In the genomic region with DNA sequence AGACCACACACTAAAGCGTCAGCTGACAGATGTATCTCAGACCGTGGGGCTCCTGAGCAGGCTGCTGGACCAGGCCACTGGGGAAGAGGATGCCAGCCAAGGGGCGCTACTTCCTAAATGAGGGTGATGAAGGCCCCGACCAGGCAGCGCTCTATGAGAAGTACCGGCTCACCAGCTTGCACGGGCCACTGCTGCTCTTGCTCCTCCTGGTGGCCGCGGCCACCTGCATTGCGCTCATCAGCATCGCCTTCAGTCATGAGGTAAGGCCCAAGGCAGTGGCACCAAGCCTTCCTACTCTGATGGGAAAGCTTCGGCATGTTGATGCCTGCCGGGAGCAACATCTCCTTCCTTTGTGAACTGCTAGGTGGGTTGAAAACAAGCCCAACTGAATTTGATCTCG, we compare ENCODE assay signal across 11 mouse cellular contexts. TPM values are rescaled to one million over a fixed set of nuclear protein-coding genes. Genes with fewer than 3 reads are reported as not detected.
DNase-seq lines count a peak whose midpoint lies in the region; ATAC-seq and TF ChIP-seq lines count a peak whose summit lies in the region.
"Had no signal": no experiment of that assay in that cellular context is flagged by ENCODE, and none has a peak within 500 bp of the region (broad histone marks: within the 10 kb centered on the region; RNA-seq: fewer than 3 reads in every experiment).

No protein-coding gene starts in this region.

- no peak overlapping the region for H3K4me3 ChIP-seq in lung, adult 2 months (replicated peaks; ENCODE audit: extremely low read depth, low read depth, low read length)
- H3K4me3 ChIP-seq: heart, embryonic 15.5 days; midbrain, embryonic 13.5 days had no signal

- ATAC-seq in CD4-positive, CD25-positive, alpha-beta regulatory T cell, adult 4 months: no peak
- ATAC-seq in inflammation-experienced regulatory T-cells, adult 6 months: no peak
- ATAC-seq: midbrain, embryonic 13.5 days had no signal

- 62% methylated on average over 14 of the region's 14 CpGs for WGBS in lung, adult 2 months

- TF ChIP-seq CTCF in lung, adult 2 months (IDR thresholded peaks at IDR 0.05; ENCODE audit: insufficient read depth, low read length): peak; percentile 40; the same call in 1 of the 2 replicates

- no peak for TF ChIP-seq POLR2A in lung, adult 2 months (IDR thresholded peaks at IDR 0.05; ENCODE audit: borderline replicate concordance, extremely low read depth, low read depth, low read length)

- DNase-seq in CD4-positive, CD25-positive, alpha-beta regulatory T cell, adult 2 months (ENCODE audit: low read depth, low spot score): peak; percentile 68
- no peak for DNase-seq in lung, adult 2 months
- DNase-seq in lung, postnatal 25 days (ENCODE audit: low spot score): no peak
- DNase-seq in induced T-regulatory cell, adult 2 months (ENCODE audit: low read depth): peak; percentile 49
- DNase-seq in retina, embryonic 14.5 days (ENCODE audit: low spot score): peak; percentile 43
- DNase-seq in layer of hippocampus, adult 9-10 months (ENCODE audit: low spot score): no peak
- DNase-seq: layer of hippocampus, postnatal 36 days had no signal

- H3K4me1 ChIP-seq in lung, adult 2 months (ENCODE audit: control insufficient read depth, insufficient read depth, low read length): no peaks in the 10 kb centered on the region; the same call in 1 of the 2 replicates

RNA-seq across cellular contexts. Expression of a gene that starts 34.3 kb away (rescaled TPM):
- 100 to 1,000 TPM in 1 of 2 experiments, 10 to 100 TPM in 1; 79.4 to 143 TPM for polyA plus RNA-seq in CD4-positive, CD25-positive, alpha-beta regulatory T cell, adult 4 months (2017; shearing (Covaris generic))
- 57.0 and 60.0 TPM in 2 replicates for polyA plus RNA-seq in lung, adult 2 months (2012; rRNA removed)
- polyA plus RNA-seq in inflammation-experienced regulatory T-cells, adult 6 months (2017; shearing (Covaris generic)): 100 to 1,000 TPM in 1 of 3 experiments, 10 to 100 TPM in 2; 93.6 to 134 (median 97.2) TPM

RNA-seq across cellular contexts. Expression of a gene that starts 55.5 kb away (rescaled TPM):
- polyA plus RNA-seq in CD4-positive, CD25-positive, alpha-beta regulatory T cell, adult 4 months (2017; shearing (Covaris generic)): 10 to 100 TPM; 52.6 to 52.9 TPM
- 18.6 and 28.5 TPM in 2 replicates for polyA plus RNA-seq in lung, adult 2 months (2012; rRNA removed)
- polyA plus RNA-seq in inflammation-experienced regulatory T-cells, adult 6 months (2017; shearing (Covaris generic)): 10 to 100 TPM; 63.8 to 67.0 (median 64.7) TPM

Comparison
In these comparisons a context has a peak if more than half of its experiments do, and no peak if none do; other contexts are left out.
1. DNase-seq: peak in CD4-positive, CD25-positive, alpha-beta regulatory T cell, adult 2 months (single experiment), induced T-regulatory cell, adult 2 months (single experiment) and retina, embryonic 14.5 days (single experiment); none in lung, adult 2 months (single experiment), lung, postnatal 25 days (single experiment) and layer of hippocampus, adult 9-10 months (single experiment).